Mouse (Mus musculus): ENCODE data around the gene Ncl. TPM values are rescaled to one million over a fixed set of nuclear protein-coding genes. Genes with fewer than 3 reads are reported as not detected.
A peak's percentile ranks its signal among the peaks of the same experiment; 100 is the strongest.

Gene Ncl
- polyA plus RNA-seq, 2 experiments: 201 to 286 TPM

DNA sequence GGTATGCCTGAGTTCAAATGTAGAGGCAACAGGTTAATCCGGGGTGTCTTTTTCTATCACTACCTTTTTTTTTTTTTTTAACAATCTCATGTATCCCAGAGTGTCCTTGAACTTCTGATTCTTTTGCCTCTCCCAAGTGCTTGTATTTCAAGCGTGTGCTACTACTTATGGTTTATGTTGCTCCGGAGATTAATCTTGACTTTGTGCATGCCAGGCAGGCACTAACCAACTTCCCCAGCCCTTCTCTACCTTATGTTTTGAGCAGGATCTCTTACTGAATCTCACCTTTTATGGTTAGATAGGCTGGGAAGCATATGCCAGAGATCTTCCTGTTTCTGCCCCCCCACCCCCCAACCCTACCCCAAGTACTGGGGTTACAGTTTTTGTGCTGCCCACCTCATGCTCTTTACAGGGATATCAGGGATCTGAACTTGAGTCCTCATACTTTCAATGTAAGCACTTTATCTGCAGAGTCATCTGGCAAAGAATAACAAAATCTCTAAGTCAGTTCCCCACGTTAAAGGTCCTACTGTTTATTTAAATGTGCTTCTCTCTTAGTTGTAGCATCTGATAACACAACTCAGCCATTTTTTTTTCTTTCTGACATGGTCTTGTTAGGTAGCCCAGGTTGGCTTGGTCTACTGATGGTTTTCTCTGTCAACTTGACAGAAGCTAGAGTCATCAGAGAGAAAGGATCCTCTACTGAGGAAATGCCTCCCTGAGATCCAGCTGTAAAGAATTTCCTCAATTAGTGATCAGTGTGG is 2.8 kb upstream of the Ncl start:
- no peak overlapping the region for H3K27ac ChIP-seq (replicated peaks; ENCODE audit: low read depth, low read length)
- 84% methylated on average over 4 of the region's 4 CpGs for WGBS
- H3K4me3 ChIP-seq (replicated peaks; ENCODE audit: low read length): no peak overlapping the region
- peaks cover 14% of the 10 kb centered on the region; the same call in 1 of the 2 replicates for H3K4me1 ChIP-seq (ENCODE audit: control insufficient read depth, insufficient read depth, low read length)
- no peak for TF ChIP-seq POLR2A (IDR thresholded peaks at IDR 0.05; ENCODE audit: borderline replicate concordance, extremely low read depth, insufficient read depth, insufficient read length)
- H3K9me3 ChIP-seq (ENCODE audit: control insufficient read depth, low read length): no peaks in the 10 kb centered on the region
- DNase-seq (ENCODE audit: low spot score): no peak
- no peak for ATAC-seq (ENCODE audit: low FRiP score, low read depth)
- no peaks in the 10 kb centered on the region for H3K27me3 ChIP-seq (ENCODE audit: control insufficient read depth, insufficient read depth, low read length)
- no peak overlapping the region for H3K9ac ChIP-seq (ENCODE audit: low read depth, low read length, severe bottlenecking)
- H3K36me3 ChIP-seq (ENCODE audit: control insufficient read depth, insufficient read depth, low read length): peaks cover 6% of the 10 kb centered on the region
- no peak overlapping the region for H3K4me2 ChIP-seq (replicated peaks; ENCODE audit: low read depth, low read length, severe bottlenecking)

DNA sequence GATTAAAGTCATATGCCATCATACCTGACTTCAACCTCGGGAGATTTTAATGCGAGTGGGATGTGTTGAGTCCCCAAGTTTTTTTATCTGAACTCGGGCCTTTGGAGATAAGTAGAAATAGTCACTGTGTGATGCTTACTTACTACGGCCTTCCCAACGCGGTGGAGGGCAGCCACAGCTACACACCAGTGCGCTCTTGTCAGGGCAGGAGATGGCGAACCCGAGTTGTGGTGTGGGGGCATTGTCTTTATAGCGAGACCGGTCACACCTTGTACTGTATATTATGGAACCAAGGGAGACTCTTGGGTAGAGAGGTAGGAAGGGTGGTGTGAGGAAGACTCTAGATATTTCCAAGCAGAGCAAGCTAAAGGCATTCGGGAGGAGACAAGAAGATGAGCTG is 1.2 kb upstream of the Ncl start:
- H3K4me1 ChIP-seq (ENCODE audit: control insufficient read depth, insufficient read depth, low read length): peaks cover 14% of the 10 kb centered on the region; the same call in 1 of the 2 replicates
- H3K4me2 ChIP-seq (replicated peaks; ENCODE audit: low read depth, low read length, severe bottlenecking): peak overlapping the region; percentile 92
- H3K27ac ChIP-seq (replicated peaks; ENCODE audit: low read depth, low read length): peak overlapping the region; percentile 79; the same call in 1 of the 2 replicates
- H3K36me3 ChIP-seq (ENCODE audit: control insufficient read depth, insufficient read depth, low read length): peaks cover 22% of the 10 kb centered on the region
- H3K9me3 ChIP-seq (ENCODE audit: control insufficient read depth, low read length): no peaks in the 10 kb centered on the region
- ATAC-seq (ENCODE audit: low FRiP score, low read depth): no peak
- H3K4me3 ChIP-seq (replicated peaks; ENCODE audit: low read length): peak overlapping the region; percentile 92
- TF ChIP-seq POLR2A (IDR thresholded peaks at IDR 0.05; ENCODE audit: borderline replicate concordance, extremely low read depth, insufficient read depth, insufficient read length): no peak
- WGBS: 21% methylated on average over 12 of the region's 12 CpGs
- H3K27me3 ChIP-seq (ENCODE audit: control insufficient read depth, insufficient read depth, low read length): no peaks in the 10 kb centered on the region
- no peak for DNase-seq (ENCODE audit: low spot score)
- peak overlapping the region; percentile 95 for H3K9ac ChIP-seq (ENCODE audit: low read depth, low read length, severe bottlenecking)

DNA sequence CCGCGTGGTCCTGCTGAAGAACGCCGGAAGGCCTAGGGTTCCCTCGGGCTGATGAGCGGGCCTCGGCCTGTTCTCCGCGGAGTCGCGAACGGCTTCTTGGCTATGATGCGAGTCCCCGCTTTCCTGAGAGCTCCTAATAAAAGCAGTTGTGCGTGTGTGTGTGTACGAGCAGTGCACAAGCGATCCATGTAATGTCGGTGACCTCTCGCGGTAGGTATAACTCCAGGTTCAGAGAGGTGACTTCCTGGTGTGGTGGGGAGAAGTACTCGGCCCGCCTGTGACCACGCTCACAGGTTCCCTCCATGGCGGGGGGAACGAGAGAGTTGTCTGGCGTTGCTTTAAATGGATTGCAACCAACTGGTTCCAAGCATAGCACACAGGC is 589 bp upstream of the Ncl start:
- DNase-seq (ENCODE audit: low spot score) (no peak), ATAC-seq (ENCODE audit: low FRiP score, low read depth) (peak; percentile 5)
- Histone ChIP-seq H3K27me3 (ENCODE audit: control insufficient read depth, insufficient read depth, low read length) (no peaks in the 10 kb centered on the region), H3K4me2 (replicated peaks; ENCODE audit: low read depth, low read length, severe bottlenecking) (peak overlapping the region; percentile 92), H3K4me1 (ENCODE audit: control insufficient read depth, insufficient read depth, low read length) (peaks cover 14% of the 10 kb centered on the region; the same call in 1 of the 2 replicates), H3K9ac (ENCODE audit: low read depth, low read length, severe bottlenecking) (peak overlapping the region; percentile 95), H3K4me3 (replicated peaks; ENCODE audit: low read length) (peak overlapping the region; percentile 92), H3K36me3 (ENCODE audit: control insufficient read depth, insufficient read depth, low read length) (peaks cover 29% of the 10 kb centered on the region), H3K9me3 (ENCODE audit: control insufficient read depth, low read length) (no peaks in the 10 kb centered on the region), H3K27ac (replicated peaks; ENCODE audit: low read depth, low read length) (peak overlapping the region; percentile 79)
- TF ChIP-seq POLR2A (IDR thresholded peaks at IDR 0.05; ENCODE audit: borderline replicate concordance, extremely low read depth, insufficient read depth, insufficient read length): no peak
- under 1% methylated on average over 25 of the region's 26 CpGs for WGBS

DNA sequence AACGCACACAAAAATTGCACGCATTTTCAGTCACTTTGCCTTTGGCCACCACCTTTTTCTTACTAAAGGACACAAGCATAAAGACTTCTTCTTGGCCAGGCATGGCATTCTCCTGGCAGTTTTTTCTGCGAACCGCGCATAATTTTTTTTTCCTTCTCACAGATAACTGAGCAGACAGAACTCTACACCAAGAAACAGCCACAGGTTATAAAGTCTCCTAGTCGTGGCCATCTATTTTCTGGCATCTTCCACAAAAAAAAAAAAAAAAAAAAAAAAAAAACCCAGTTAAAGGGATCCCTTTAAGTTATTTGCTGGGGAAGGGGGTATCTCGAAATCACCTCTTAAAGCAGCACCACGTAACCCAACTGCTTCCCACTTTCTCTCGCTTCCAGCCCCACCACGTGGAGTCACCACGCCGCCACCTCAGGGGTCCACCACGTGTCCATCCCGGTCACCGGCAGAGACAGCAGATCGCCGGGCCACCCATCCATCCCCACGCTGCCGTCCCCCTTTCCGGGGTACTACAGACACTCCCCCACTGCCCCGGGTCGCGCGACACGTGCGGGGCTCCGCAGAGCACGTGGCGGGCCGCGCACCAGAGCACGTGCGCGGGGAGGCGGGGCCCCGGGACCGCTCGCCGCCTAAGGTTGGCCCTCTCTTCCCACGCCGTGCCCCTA is 833 bp downstream of the Ncl start:
- DNase-seq (ENCODE audit: low spot score) (peak; percentile 9), ATAC-seq (ENCODE audit: low FRiP score, low read depth) (peak; percentile 30; the same call in 1 of the 2 replicates)
- no peak for TF ChIP-seq POLR2A (IDR thresholded peaks at IDR 0.05; ENCODE audit: borderline replicate concordance, extremely low read depth, insufficient read depth, insufficient read length)
- Histone ChIP-seq H3K27me3 (ENCODE audit: control insufficient read depth, insufficient read depth, low read length) (no peaks in the 10 kb centered on the region), H3K4me3 (replicated peaks; ENCODE audit: low read length) (peak overlapping the region; percentile 92), H3K9me3 (ENCODE audit: control insufficient read depth, low read length) (no peaks in the 10 kb centered on the region), H3K4me1 (ENCODE audit: control insufficient read depth, insufficient read depth, low read length) (peaks cover 14% of the 10 kb centered on the region; the same call in 1 of the 2 replicates), H3K27ac (replicated peaks; ENCODE audit: low read depth, low read length) (peak overlapping the region; percentile 99), H3K4me2 (replicated peaks; ENCODE audit: low read depth, low read length, severe bottlenecking) (peak overlapping the region; percentile 62), H3K9ac (ENCODE audit: low read depth, low read length, severe bottlenecking) (peak overlapping the region; percentile 95), H3K36me3 (ENCODE audit: control insufficient read depth, insufficient read depth, low read length) (peaks cover 43% of the 10 kb centered on the region)
- 0% methylated on average over 30 of the region's 41 CpGs for WGBS

DNA sequence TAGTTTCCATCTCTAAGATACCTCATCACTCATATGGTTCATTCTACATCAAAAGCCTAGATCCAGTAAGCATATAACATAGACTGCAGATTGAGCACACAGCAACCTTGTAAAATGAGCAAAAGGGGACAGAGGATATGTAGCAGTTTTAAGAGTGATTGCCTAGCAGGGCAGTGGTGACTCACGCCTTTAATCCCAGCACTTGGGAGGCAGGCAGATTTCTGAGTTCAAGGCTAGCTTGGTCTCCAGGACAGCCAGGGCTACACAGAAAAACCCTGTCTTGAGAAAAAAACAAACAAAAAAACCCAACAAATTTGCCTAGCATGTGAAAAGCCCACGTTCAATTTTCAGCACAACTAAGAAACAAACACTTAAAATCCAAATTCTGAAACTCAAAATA is 5.0 kb downstream of the Ncl start:
- Histone ChIP-seq H3K36me3 (ENCODE audit: control insufficient read depth, insufficient read depth, low read length) (peaks cover 83% of the 10 kb centered on the region), H3K27ac (replicated peaks; ENCODE audit: low read depth, low read length) (no peak overlapping the region), H3K4me2 (replicated peaks; ENCODE audit: low read depth, low read length, severe bottlenecking) (no peak overlapping the region), H3K27me3 (ENCODE audit: control insufficient read depth, insufficient read depth, low read length) (no peaks in the 10 kb centered on the region), H3K4me3 (replicated peaks; ENCODE audit: low read length) (no peak overlapping the region), H3K9me3 (ENCODE audit: control insufficient read depth, low read length) (no peaks in the 10 kb centered on the region), H3K4me1 (ENCODE audit: control insufficient read depth, insufficient read depth, low read length) (0 out of 2 replicates have a peak, but pooled peaks cover 3% of the 10 kb centered on the region), H3K9ac (ENCODE audit: low read depth, low read length, severe bottlenecking) (no peak overlapping the region)
- ATAC-seq (ENCODE audit: low FRiP score, low read depth): no peak
- DNase-seq (ENCODE audit: low spot score): no peak
- WGBS: 85% methylated on average over 2 of the region's 2 CpGs
- no peak for TF ChIP-seq POLR2A (IDR thresholded peaks at IDR 0.05; ENCODE audit: borderline replicate concordance, extremely low read depth, insufficient read depth, insufficient read length)

Measured in limb, embryonic 14.5 days (tissue).